Mouse (Mus musculus): ENCODE measurements around the gene Myo3b. TPM values are rescaled to one million over a fixed set of nuclear protein-coding genes. Genes with fewer than 3 reads are reported as not detected.
A peak's percentile ranks its signal among the peaks of the same experiment; 100 is the strongest.

The Myo3b gene
- total RNA-seq, 2 experiments from 2014 or later = not detected

- no peak for ATAC-seq (replicated peaks; ENCODE audit: poor library complexity, severe bottlenecking)
These were observed 26.2 kb downstream of the Myo3b start for GRCm38 (mm10) chr2:70065116-70065515.

- ATAC-seq (replicated peaks; ENCODE audit: poor library complexity, severe bottlenecking) = no peak
These were observed 26.9 kb downstream of the Myo3b start for GRCm38 (mm10) chr2:70065729-70066300.

GRCm38 (mm10) chr2:70066338-70067022, 27.6 kb downstream of the Myo3b start:
- no peak for ATAC-seq (replicated peaks; ENCODE audit: poor library complexity, severe bottlenecking)

- no peak for ATAC-seq (replicated peaks; ENCODE audit: poor library complexity, severe bottlenecking)
These were observed 30.9 kb downstream of the Myo3b start for GRCm38 (mm10) chr2:70069861-70070260.

DNA sequence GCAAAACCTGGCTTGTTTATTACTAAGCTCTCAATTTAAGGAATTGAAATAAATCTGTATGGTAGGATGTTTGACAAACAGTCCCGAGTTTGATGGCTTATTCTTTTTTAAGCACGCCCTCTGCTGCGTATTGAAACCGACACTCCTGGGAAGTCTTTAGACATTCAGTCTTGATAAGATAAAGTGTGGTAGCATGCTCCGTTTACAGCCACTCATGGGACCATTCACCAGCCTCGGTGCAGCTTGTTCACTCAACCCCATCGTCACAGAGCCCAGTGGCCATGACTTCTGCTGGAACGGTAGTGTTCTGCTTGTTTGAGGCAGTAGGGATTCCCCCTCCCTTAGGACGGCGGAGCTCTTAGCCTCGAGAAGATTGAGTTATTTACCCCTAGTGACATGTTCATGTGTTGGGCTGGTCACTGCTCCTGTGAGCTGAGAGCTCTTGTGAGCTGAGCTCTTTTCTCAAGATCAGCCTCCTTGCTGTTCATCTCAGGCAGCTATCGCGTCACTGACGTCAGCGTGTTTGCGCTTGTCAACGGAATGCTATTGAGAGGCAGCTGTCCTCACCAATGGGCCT, 44.6 kb downstream of the Myo3b start:
- ATAC-seq (replicated peaks; ENCODE audit: poor library complexity, severe bottlenecking) = no peak

DNA sequence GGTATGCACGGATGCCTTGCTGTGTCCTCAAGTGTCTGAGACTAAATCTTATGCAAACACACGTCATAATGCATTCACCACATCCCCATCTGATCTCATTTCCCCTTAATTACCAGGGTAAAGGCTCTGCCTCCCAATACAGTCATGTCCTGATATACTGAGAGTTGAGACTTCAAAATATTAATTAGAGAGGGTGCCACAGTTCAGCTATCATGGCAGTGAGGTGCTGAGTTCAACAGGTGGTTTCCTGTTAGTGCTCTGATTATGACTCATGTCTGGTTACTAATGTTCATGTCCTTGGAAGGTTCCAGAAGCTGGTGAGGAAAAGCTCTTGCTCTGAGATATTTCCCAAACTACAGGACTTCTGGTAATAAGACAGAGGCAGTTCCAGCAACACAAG, 52.3 kb downstream of the Myo3b start:
- ATAC-seq (replicated peaks; ENCODE audit: poor library complexity, severe bottlenecking) = peak; percentile 85

- ATAC-seq (replicated peaks; ENCODE audit: poor library complexity, severe bottlenecking) = peak; percentile 75
These were observed 53.0 kb downstream of the Myo3b start for GRCm38 (mm10) chr2:70091801-70092522.

- ATAC-seq (replicated peaks; ENCODE audit: poor library complexity, severe bottlenecking) = peak; percentile 25
These were observed 53.7 kb downstream of the Myo3b start for GRCm38 (mm10) chr2:70092665-70093064.

- ATAC-seq (replicated peaks; ENCODE audit: poor library complexity, severe bottlenecking) = no peak
These were observed 55.5 kb downstream of the Myo3b start for GRCm38 (mm10) chr2:70094446-70094845.

GRCm38 (mm10) chr2:70097229-70098095, 58.5 kb downstream of the Myo3b start:
- no peak for ATAC-seq (replicated peaks; ENCODE audit: poor library complexity, severe bottlenecking)

- ATAC-seq (replicated peaks; ENCODE audit: poor library complexity, severe bottlenecking) = no peak
These were observed 60.5 kb downstream of the Myo3b start for GRCm38 (mm10) chr2:70099459-70099858.

DNA sequence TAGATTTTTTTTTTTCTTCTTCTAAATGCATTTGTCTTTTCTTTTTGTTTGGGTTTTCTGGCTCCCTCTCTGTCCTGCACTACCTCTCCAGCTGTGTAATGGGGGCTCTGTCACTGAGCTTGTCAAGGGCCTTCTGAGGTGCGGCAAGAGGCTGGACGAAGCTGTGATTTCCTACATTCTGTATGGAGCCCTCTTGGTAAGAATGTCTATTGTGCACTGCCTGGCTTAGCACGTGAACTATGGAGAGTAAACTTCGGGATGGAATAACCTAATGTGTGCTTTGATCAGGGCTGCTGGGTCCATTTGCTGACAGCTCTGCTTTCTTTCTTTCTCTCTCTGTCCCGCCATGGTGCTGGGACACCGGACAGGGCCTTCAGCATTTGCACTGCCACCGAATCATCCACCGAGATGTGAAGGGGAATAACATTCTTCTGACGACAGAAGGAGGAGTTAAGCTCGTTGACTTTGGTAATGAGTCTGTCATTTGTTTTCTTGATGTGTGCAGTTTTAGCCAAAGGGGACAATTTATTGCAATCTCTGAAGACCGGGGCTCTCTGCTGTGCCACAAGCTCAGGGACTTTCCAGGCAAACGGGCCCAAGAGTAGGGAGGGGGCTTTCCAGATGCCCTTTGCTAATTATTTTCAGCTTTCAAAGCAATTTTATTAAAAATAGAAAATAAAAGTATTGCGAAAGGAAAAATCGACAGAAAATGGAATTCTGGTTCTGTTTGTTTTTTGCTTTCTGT, 66.5 kb downstream of the Myo3b start:
- no peak for ATAC-seq (replicated peaks; ENCODE audit: poor library complexity, severe bottlenecking)

DNA sequence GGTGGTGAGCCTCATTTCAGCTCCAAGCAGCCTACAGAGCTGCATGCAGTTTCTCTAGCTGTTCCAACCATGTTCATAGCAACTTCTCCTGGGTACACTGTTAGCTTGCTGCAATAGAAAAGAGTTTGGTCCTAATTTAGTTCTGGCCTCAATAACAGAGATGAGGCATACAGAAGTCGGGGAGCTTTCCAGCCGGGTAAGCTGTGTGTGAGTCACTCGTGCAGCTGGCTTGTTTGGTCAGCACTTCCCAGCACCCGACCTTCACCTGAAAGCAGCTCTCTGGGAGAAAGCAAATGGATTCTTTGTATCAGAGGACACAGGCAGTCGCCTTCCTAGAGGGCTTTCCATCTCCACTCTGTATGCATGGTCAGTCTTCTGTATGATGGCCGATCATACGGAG, 70.1 kb downstream of the Myo3b start:
- ATAC-seq (replicated peaks; ENCODE audit: poor library complexity, severe bottlenecking) = no peak

DNA sequence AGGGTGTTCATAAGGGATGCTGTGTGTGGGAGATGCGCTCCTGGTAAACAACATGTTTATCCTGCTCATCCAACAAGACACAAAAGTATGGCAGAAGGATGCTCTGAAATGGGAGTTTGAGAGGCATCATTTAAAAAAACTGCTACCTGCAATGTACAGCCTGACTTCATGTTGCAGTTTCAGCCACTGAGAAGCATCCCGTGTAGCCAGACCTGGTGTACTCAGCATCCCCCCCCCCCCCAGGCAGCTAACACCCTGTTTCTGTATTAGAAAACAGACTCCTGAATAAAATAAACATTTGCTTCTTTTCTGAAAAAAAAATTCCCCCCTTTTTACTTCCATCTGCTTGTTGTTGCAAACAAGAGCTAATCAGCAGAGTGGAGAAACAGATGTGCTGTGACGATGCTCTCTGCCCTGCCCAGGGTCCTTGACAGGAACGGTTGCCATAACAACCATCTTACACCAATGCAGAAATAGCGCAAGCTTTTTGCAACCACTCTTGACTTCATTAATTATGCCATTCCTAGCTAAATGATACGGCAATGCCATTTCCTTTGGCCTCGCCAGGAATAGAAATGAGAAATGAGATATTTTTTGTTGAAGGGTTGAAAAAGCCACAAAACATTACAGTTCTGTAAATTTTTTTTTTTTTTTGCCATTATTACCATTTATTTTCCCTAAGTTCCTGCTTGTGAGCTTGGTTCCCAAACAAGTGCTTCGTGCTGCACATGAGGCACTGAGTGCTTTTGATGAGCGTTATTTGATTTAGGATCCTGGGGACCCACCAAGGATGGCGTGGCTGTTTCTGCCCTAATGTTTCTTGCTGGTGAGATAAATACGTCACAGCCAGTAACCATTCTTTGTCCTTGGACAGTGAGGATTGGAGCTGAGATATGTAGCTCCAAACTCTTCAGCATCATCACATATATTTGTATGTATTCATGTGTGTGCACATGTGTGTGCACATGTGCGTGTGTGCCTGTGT, 75.2 kb downstream of the Myo3b start:
- ATAC-seq (replicated peaks; ENCODE audit: poor library complexity, severe bottlenecking) = peak; percentile 63

- peak; percentile 36 for ATAC-seq (replicated peaks; ENCODE audit: poor library complexity, severe bottlenecking)
These were observed 79.7 kb downstream of the Myo3b start for GRCm38 (mm10) chr2:70118376-70119264.

GRCm38 (mm10) chr2:70119265-70119663, 80.3 kb downstream of the Myo3b start:
- peak; percentile 63 for ATAC-seq (replicated peaks; ENCODE audit: poor library complexity, severe bottlenecking)

GRCm38 (mm10) chr2:70126330-70126729, 87.4 kb downstream of the Myo3b start:
- no peak for ATAC-seq (replicated peaks; ENCODE audit: poor library complexity, severe bottlenecking)
